Mouse (Mus musculus): ENCODE measurements at regions not wholly inside any gene's neighbourhood (a gene's known extent, or its start where the extent isn't known, plus 50 kb on each side); places are given as distances from the start of the nearest gene placed in this dataset.

DNA sequence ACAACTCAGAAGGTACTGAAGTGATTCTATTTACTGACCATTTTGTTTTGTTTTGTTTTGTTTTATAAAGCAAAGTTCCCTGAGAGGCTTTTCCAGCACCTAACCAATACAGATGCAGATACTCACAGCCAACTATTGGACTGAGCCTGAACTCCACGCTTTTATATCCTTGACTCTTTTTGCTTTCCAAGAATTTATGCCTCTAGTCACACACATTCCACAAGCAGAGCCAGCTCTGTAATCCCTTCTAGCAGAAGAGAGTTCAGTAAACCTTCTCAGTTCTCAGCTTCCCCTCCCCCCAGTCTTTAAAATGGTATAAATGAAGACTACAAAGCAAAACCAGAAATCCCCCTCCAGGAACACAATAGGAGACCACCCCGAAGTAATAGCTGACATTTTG is 269.0 kb upstream of the 1700003H04Rik start:
- no peak for DNase-seq (ENCODE audit: low spot score)

- DNase-seq (ENCODE audit: low spot score), result no peak
Observed at GRCm38 (mm10) chr3:124820586-124820985, 239.7 kb upstream of the 1700003H04Rik start.

DNA sequence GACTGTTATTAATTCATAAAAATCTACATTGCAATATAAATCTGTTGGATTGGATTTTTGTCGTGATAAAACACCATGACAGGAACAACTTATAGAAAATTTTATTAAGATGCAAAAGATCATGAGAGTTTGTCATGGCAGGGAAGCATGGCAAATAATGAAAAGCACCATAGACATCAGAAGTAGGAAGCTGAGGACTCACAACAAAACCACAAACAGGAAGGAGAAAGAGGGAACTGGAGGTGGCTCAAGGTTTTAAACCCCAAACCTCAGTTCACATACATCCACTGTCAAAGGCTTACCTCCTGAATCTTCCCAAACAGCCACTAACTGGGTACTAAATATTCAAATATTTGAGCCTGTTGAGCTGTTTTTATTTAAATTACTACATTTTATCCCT is 226.0 kb upstream of the 1700003H04Rik start:
- DNase-seq (ENCODE audit: low spot score), result peak; percentile 2

- DNase-seq (ENCODE audit: low spot score), result no peak
Observed at GRCm38 (mm10) chr3:124789220-124790017, 208.5 kb upstream of the 1700003H04Rik start.

DNA sequence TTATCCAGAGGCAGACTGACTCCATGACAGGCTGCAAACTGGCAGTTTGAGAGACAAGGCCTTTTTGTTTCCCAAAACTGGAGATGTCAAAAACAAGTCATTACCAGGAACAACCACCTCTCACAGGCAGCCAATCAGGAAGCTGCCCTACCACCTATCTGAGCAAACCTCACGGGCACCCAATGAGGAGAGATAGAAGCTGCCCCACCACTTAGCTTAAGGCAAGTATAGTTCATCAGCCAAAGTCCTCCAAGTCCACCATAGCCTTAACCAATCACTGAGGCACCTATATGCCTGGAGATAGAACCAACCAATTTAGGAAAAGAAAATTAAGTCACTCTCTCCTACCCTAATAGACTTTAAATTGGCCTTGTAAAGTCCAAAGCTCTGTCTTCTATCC is 207.3 kb upstream of the 1700003H04Rik start:
- DNase-seq (ENCODE audit: low spot score), result no peak

DNA sequence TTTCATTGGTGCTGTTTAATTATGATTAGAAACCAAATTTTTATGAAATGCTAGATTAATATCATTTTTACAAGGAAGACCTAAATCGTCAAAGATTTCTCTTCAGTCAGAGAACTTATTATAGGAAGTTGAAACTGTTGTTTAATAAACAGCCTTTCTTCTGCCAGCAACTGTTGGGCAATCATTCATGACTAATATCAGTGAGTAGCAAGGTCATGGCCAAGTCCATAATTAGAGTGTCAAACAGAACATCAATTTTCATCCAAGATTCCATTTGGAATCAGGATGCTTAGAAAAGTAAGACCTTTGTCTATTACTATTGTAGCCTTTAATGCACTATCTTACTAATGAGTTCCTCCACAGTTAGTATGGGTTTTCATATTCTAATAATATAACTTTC is 189.4 kb upstream of the 1700003H04Rik start:
- no peak for DNase-seq (ENCODE audit: low spot score)

DNA sequence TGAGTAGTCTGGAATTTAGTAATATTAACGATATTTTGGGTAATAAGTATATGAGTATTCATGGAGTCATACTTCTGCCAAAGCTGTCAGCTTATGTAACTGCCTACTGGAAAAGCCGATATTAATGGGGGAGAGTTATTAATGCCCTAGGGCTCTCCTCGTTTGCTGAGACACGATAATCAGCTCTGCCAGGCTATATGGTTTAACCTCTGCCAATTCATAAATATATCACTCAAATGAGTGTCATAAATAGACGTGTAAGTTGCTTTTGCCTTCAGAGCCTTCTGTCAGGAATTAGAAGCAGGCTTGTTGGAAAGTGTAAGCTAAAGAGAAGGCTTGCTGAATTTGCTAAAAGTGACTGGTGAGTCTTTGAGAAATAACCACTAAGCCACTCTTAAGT is 188.4 kb upstream of the 1700003H04Rik start:
- DNase-seq (ENCODE audit: low spot score), result no peak

DNA sequence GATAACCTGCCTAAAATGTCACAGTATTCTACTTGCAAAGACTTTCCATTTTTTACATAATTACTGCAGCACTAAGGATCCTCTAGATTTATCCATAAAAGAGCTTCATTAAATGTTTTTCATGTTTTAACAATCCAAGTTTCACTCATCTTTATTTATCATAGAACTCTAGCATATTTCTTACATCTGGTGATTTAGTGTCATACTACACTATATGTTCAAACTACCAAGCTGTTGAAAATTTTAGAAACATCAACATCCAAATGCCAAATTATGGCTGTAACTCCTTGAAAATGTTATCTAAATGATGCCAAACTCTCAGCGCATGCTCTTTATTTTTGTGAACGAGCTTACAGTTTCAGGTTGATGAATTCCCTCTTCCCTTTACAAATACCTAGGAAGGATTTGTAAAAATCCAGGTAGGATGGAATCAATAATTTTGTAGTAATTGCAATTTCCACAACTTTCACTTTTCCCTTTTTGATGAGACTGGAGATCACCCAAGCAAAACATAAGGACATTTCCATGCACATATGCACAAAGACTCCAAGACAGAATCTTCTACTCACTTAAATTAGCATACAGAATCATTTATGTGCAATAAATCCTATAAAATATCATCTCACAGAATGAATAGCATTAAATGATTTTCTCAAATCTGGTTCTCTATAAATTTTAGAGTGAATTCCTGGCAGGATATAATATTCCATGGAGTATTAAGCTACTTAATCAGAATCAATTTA is 175.0 kb upstream of the 1700003H04Rik start:
- no peak for DNase-seq (ENCODE audit: low spot score)

DNA sequence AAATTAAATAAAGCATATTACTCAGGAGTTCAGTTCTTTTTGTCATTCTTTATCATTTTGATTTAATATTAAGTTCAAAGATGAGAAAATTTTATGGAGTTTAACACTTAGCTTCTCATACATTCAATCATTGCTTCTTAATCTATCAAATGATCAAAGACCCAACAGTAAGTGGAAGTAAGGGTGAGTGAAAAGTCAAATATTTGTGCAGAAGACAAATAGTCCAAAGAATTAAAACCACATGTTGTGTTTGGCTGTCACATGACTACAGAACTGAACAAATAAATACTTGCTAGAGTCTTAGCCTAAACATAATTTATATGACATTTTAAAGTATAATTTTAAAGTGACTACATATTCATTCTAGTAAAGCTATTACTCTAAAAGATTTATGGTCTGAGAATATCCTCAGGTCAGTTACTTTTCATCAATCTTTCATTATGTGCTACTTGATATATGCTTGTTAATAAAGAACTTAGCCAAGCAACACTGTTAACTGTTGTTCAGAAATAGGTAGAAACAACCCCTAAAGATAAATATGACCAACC is 171.7 kb upstream of the 1700003H04Rik start:
- no peak for DNase-seq (ENCODE audit: low spot score)

GRCm38 (mm10) chr3:124749314-124749713 is 168.4 kb upstream of the 1700003H04Rik start:
- DNase-seq (ENCODE audit: low spot score), result no peak

GRCm38 (mm10) chr3:124728281-124728680 is 147.4 kb upstream of the 1700003H04Rik start:
- DNase-seq (ENCODE audit: low spot score), result no peak

DNA sequence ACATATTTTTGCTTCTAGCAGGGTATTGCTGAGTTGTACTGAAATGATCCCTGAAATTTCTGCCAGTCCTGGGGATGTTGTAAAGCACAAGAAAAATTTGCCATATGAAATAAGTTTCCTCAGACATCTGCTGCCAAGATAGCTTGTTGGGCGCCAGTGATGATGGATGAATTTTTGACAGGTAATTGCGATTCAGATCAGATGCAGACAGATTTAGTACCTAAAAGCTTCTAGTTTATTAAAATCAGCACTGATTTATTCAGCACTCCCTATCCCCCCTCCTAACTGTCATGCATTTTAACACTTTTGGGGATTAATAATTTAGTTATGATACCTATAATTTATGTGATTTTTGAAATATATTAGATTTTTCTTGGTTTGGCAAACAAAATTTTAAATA is 131.3 kb upstream of the 1700003H04Rik start:
- DNase-seq (ENCODE audit: low spot score), result no peak

DNA sequence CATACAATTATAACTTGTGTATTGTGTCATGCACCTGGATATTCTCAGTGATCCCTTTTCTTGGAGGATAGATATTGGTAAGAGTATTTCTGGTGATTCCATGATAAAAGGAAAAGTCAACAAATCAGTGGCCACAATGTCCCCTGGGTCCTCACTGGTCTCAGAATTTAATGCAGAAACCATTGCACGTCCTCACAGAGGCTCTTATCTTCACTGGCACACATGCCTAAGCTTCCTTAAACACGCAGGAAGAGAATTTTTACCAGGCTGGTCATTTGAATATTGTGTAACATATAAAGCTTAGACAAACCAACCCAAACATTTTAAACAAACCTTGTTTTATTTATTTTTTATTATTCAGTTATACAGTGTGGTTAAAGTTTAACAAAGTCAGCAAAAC is 92.7 kb upstream of the 1700003H04Rik start:
- DNase-seq (ENCODE audit: low spot score), result no peak

- no peak for DNase-seq (ENCODE audit: low spot score)
Observed at GRCm38 (mm10) chr3:124658153-124658552, 77.3 kb upstream of the 1700003H04Rik start.

- no peak for DNase-seq (ENCODE audit: low spot score)
Observed at GRCm38 (mm10) chr3:124633372-124633771, 52.5 kb upstream of the 1700003H04Rik start.
